Mouse (Mus musculus): Measurements from ENCODE around the gene Slc40a1. TPM values are rescaled to one million over a fixed set of nuclear protein-coding genes. Genes with fewer than 3 reads are reported as not detected.

Gene Slc40a1
- 90.9 and 111 TPM in 2 replicates for polyA plus RNA-seq (2015; fragmentation: Nextera tagmentation; extraction: Ambion mirVana)

GRCm38 (mm10) chr1:45926393-45926763 is at the start of gene Slc40a1:
TSS of gene Slc40a1 (minus strand) at chr1:45926523.
- DNase-seq = peak; percentile 84
- Histone ChIP-seq H3K27ac (peak within 1 kb of the TSS; percentile 97), H3K4me2 (peak within 1 kb of the TSS; percentile 75), H3K9me3 (replicated peaks) (no peaks in the 10 kb centered on the region), H3K4me3 (replicated peaks) (peak within 1 kb of the TSS; percentile 86), H3K4me1 (replicated peaks) (peaks cover 42% of the 10 kb centered on the region), H3K9ac (peak within 1 kb of the TSS; percentile 82), H3K27me3 (no peaks in the 10 kb centered on the region), H3K36me3 (peaks cover 10% of the 10 kb centered on the region)
- ATAC-seq (ENCODE audit: low read depth) = peak; percentile 93
- 7% methylated on average over 9 of the region's 9 CpGs for WGBS (ENCODE audit: insufficient replicate concordance)

GRCm38 (mm10) chr1:45971314-45971713 is 45.0 kb upstream of the Slc40a1 start:
- 40% methylated on average over 4 of the region's 4 CpGs for WGBS (ENCODE audit: insufficient replicate concordance)
- H3K4me3 ChIP-seq (replicated peaks) = no peak overlapping the region
- no peak overlapping the region for H3K9ac ChIP-seq
- H3K27me3 ChIP-seq = no peaks in the 10 kb centered on the region
- H3K36me3 ChIP-seq = no peaks in the 10 kb centered on the region
- H3K4me1 ChIP-seq (replicated peaks) = no peaks in the 10 kb centered on the region
- H3K9me3 ChIP-seq (replicated peaks) = no peaks in the 10 kb centered on the region
- no peak for ATAC-seq (ENCODE audit: low read depth)
- H3K27ac ChIP-seq = no peak overlapping the region
- DNase-seq = no peak
- no peak overlapping the region for H3K4me2 ChIP-seq

- ATAC-seq (ENCODE audit: low read depth) (no peak), DNase-seq (no peak)
- Histone ChIP-seq H3K4me2 (no peak overlapping the region), H3K9me3 (replicated peaks) (no peaks in the 10 kb centered on the region), H3K27ac (no peak overlapping the region), H3K36me3 (no peaks in the 10 kb centered on the region), H3K4me1 (replicated peaks) (no peaks in the 10 kb centered on the region), H3K4me3 (replicated peaks) (no peak overlapping the region), H3K27me3 (0 out of 2 replicates have a peak, but pooled peaks cover 3% of the 10 kb centered on the region), H3K9ac (no peak overlapping the region)
- WGBS (ENCODE audit: insufficient replicate concordance) = 35% methylated on average over 2 of the region's 2 CpGs
Measured at GRCm38 (mm10) chr1:45948988-45949387, 22.7 kb upstream of the Slc40a1 start.

GRCm38 (mm10) chr1:45947843-45948242 is 21.5 kb upstream of the Slc40a1 start:
- no peak overlapping the region for H3K4me2 ChIP-seq
- no peak overlapping the region for H3K4me3 ChIP-seq (replicated peaks)
- H3K4me1 ChIP-seq (replicated peaks) = no peaks in the 10 kb centered on the region
- no peaks in the 10 kb centered on the region for H3K36me3 ChIP-seq
- 0 out of 2 replicates have a peak, but pooled peaks cover 3% of the 10 kb centered on the region for H3K27me3 ChIP-seq
- H3K9ac ChIP-seq = no peak overlapping the region
- H3K9me3 ChIP-seq (replicated peaks) = no peaks in the 10 kb centered on the region
- no peak for ATAC-seq (ENCODE audit: low read depth)
- H3K27ac ChIP-seq = no peak overlapping the region
- 16% methylated on average over 1 of the region's 1 CpGs for WGBS (ENCODE audit: insufficient replicate concordance)
- DNase-seq = no peak

- ATAC-seq (ENCODE audit: low read depth) (no peak), DNase-seq (no peak)
- Histone ChIP-seq H3K27me3 (0 out of 2 replicates have a peak, but pooled peaks cover 7% of the 10 kb centered on the region), H3K9ac (no peak overlapping the region), H3K9me3 (replicated peaks) (no peaks in the 10 kb centered on the region), H3K4me1 (replicated peaks) (peaks cover 19% of the 10 kb centered on the region), H3K36me3 (no peaks in the 10 kb centered on the region), H3K27ac (no peak overlapping the region), H3K4me2 (no peak overlapping the region), H3K4me3 (replicated peaks) (no peak overlapping the region)
Measured at GRCm38 (mm10) chr1:45931127-45931526, 4.8 kb upstream of the Slc40a1 start.

GRCm38 (mm10) chr1:45926911-45927310 is 588 bp upstream of the Slc40a1 start:
- H3K9ac ChIP-seq = peak overlapping the region; percentile 82
- peak overlapping the region; percentile 75 for H3K4me2 ChIP-seq
- no peaks in the 10 kb centered on the region for H3K9me3 ChIP-seq (replicated peaks)
- H3K4me3 ChIP-seq (replicated peaks) = peak overlapping the region; percentile 86
- WGBS (ENCODE audit: insufficient replicate concordance) = 20% methylated on average over 3 of the region's 3 CpGs
- peaks cover 10% of the 10 kb centered on the region for H3K36me3 ChIP-seq
- ATAC-seq (ENCODE audit: low read depth) (no peak), DNase-seq (no peak)
- H3K4me1 ChIP-seq (replicated peaks) = peaks cover 42% of the 10 kb centered on the region
- no peaks in the 10 kb centered on the region for H3K27me3 ChIP-seq
- peak overlapping the region; percentile 97 for H3K27ac ChIP-seq

- no peaks in the 10 kb centered on the region for H3K9me3 ChIP-seq (replicated peaks)
- H3K27me3 ChIP-seq = no peaks in the 10 kb centered on the region
- H3K4me2 ChIP-seq = peak overlapping the region; percentile 75
- WGBS (ENCODE audit: insufficient replicate concordance) = under 1% methylated on average over 53 of the region's 53 CpGs
- DNase-seq (peak; percentile 84), ATAC-seq (ENCODE audit: low read depth) (peak; percentile 89)
- peak overlapping the region; percentile 82 for H3K9ac ChIP-seq
- H3K4me3 ChIP-seq (replicated peaks) = peak overlapping the region; percentile 86
- H3K27ac ChIP-seq = peak overlapping the region; percentile 97
- peaks cover 42% of the 10 kb centered on the region for H3K4me1 ChIP-seq (replicated peaks)
- H3K36me3 ChIP-seq = peaks cover 15% of the 10 kb centered on the region
Measured at GRCm38 (mm10) chr1:45925500-45926392, 577 bp downstream of the Slc40a1 start.

GRCm38 (mm10) chr1:45925131-45925499 is 1.2 kb downstream of the Slc40a1 start:
- Histone ChIP-seq H3K4me2 (peak overlapping the region; percentile 75), H3K4me3 (replicated peaks) (peak overlapping the region; percentile 86), H3K27me3 (no peaks in the 10 kb centered on the region), H3K27ac (peak overlapping the region; percentile 97), H3K9ac (peak overlapping the region; percentile 82), H3K36me3 (peaks cover 17% of the 10 kb centered on the region), H3K4me1 (replicated peaks) (peaks cover 42% of the 10 kb centered on the region), H3K9me3 (replicated peaks) (no peaks in the 10 kb centered on the region)
- WGBS (ENCODE audit: insufficient replicate concordance) = 3% methylated on average over 7 of the region's 7 CpGs
- DNase-seq (no peak), ATAC-seq (ENCODE audit: low read depth) (peak; percentile 38)

GRCm38 (mm10) chr1:45924516-45924915 is 1.8 kb downstream of the Slc40a1 start:
- DNase-seq (no peak), ATAC-seq (ENCODE audit: low read depth) (no peak)
- WGBS (ENCODE audit: insufficient replicate concordance) = 56% methylated on average over 7 of the region's 7 CpGs
- Histone ChIP-seq H3K9ac (peak overlapping the region; percentile 82), H3K9me3 (replicated peaks) (no peaks in the 10 kb centered on the region), H3K4me1 (replicated peaks) (peaks cover 42% of the 10 kb centered on the region), H3K27ac (peak overlapping the region; percentile 97), H3K27me3 (no peaks in the 10 kb centered on the region), H3K4me3 (replicated peaks) (peak overlapping the region; percentile 86), H3K36me3 (peaks cover 22% of the 10 kb centered on the region), H3K4me2 (peak overlapping the region; percentile 75)

GRCm38 (mm10) chr1:45923306-45923705 is 3.0 kb downstream of the Slc40a1 start:
- H3K9me3 ChIP-seq (replicated peaks) = no peaks in the 10 kb centered on the region
- peak overlapping the region; percentile 75 for H3K4me2 ChIP-seq
- H3K4me1 ChIP-seq (replicated peaks) = peaks cover 42% of the 10 kb centered on the region
- no peaks in the 10 kb centered on the region for H3K27me3 ChIP-seq
- H3K4me3 ChIP-seq (replicated peaks) = 0 out of 2 replicates have a peak overlapping the region, but pooled peaks have one; percentile 86
- H3K9ac ChIP-seq = no peak overlapping the region
- H3K36me3 ChIP-seq = peaks cover 33% of the 10 kb centered on the region
- ATAC-seq (ENCODE audit: low read depth) (no peak), DNase-seq (no peak)
- no peak overlapping the region for H3K27ac ChIP-seq
- WGBS (ENCODE audit: insufficient replicate concordance) = 58% methylated on average over 4 of the region's 4 CpGs

GRCm38 (mm10) chr1:45920703-45921102 is 5.6 kb downstream of the Slc40a1 start:
- no peak overlapping the region for H3K9ac ChIP-seq
- H3K36me3 ChIP-seq = peaks cover 55% of the 10 kb centered on the region
- no peaks in the 10 kb centered on the region for H3K9me3 ChIP-seq (replicated peaks)
- H3K4me3 ChIP-seq (replicated peaks) = no peak overlapping the region
- ATAC-seq (ENCODE audit: low read depth) = no peak
- no peak for DNase-seq
- H3K27ac ChIP-seq = no peak overlapping the region
- peaks cover 24% of the 10 kb centered on the region for H3K4me1 ChIP-seq (replicated peaks)
- no peaks in the 10 kb centered on the region for H3K27me3 ChIP-seq
- no peak overlapping the region for H3K4me2 ChIP-seq
- 76% methylated on average over 3 of the region's 3 CpGs for WGBS (ENCODE audit: insufficient replicate concordance)

GRCm38 (mm10) chr1:45919752-45920151 is 6.6 kb downstream of the Slc40a1 start:
- DNase-seq (no peak), ATAC-seq (ENCODE audit: low read depth) (no peak)
- Histone ChIP-seq H3K4me1 (replicated peaks) (peaks cover 23% of the 10 kb centered on the region), H3K27ac (no peak overlapping the region), H3K4me3 (replicated peaks) (no peak overlapping the region), H3K9me3 (replicated peaks) (no peaks in the 10 kb centered on the region), H3K4me2 (no peak overlapping the region), H3K27me3 (no peaks in the 10 kb centered on the region), H3K9ac (no peak overlapping the region), H3K36me3 (peaks cover 63% of the 10 kb centered on the region)
- 93% methylated on average over 1 of the region's 1 CpGs for WGBS (ENCODE audit: insufficient replicate concordance)

Data from liver, embryonic 13.5 days (tissue).